Mouse (Mus musculus): ENCODE measurements around the gene Pkdrej.

The Pkdrej gene

GRCm38 (mm10) chr15:85766677-85767076 is 54.9 kb downstream of the Pkdrej start:
- DNase-seq (ENCODE audit: low read depth), result no peak

- no peak for DNase-seq (ENCODE audit: low read depth)
These were observed 56.5 kb downstream of the Pkdrej start for GRCm38 (mm10) chr15:85765022-85765421.
